Mouse (Mus musculus) testis, adult 2 months (tissue): ENCODE data around the gene Cacnb2.

ENCODE experiments used
- CTCF ChIP-seq: fragments of 200-500 bp; IDR thresholded peaks from 2 replicates; pipeline ENCODE4 v1.5.1; 2012; ENCODE audit warnings: low read depth, mild to moderate bottlenecking, inconsistent platforms, low read length, moderate library complexity; ENCODE audit not compliant: control insufficient read depth, insufficient read depth, insufficient replicate concordance
- POLR2A ChIP-seq: fragments of 200-500 bp; IDR thresholded peaks from 2 replicates; pipeline ENCODE4 v1.6.1; 2012; ENCODE audit warnings: low read depth, mild to moderate bottlenecking, inconsistent platforms, low read length, moderate library complexity; ENCODE audit not compliant: control insufficient read depth

GRCm38 (mm10) chr2:14656673-14657072 lies 53.8 kb downstream of the Cacnb2 start:
- TF ChIP-seq CTCF: no peak
- TF ChIP-seq POLR2A: no peak
